Mouse (Mus musculus) frontal cortex, adult 2 months (tissue): ENCODE results near the gene Copa. TPM values are rescaled to one million over a fixed set of nuclear protein-coding genes. Genes with fewer than 3 reads are reported as not detected.

Experiments
- DNase-seq, 2 experiments: peaks; one replicate each; pipeline ENCODE4 v3.0.0; 2022; ENCODE audit warnings: low spot score in 1 of 2; ENCODE audit errors: extremely low spot score in 1 of 2
- polyA plus RNA-seq: library from polyadenylated mRNA; depleted of rRNA; stranded (reverse); fragments of >200 nt; gene quantifications from 2 replicates; pipeline ENCODE4 v1.2.3, GENCODE M21; 2012

Gene Copa
- polyA plus RNA-seq, 1 experiment: 114 TPM

GRCm38 (mm10) chr1:172077981-172078380, 4.3 kb upstream of the Copa start:
- DNase-seq: no peak

GRCm38 (mm10) chr1:172082899-172083445, 643 bp downstream of the Copa start:
- no peak for DNase-seq

GRCm38 (mm10) chr1:172093522-172093921, 11.2 kb downstream of the Copa start:
- DNase-seq: no peak

- no peak for DNase-seq
Measured at GRCm38 (mm10) chr1:172094295-172094694, 12.0 kb downstream of the Copa start.

GRCm38 (mm10) chr1:172095202-172095601, 12.9 kb downstream of the Copa start:
- DNase-seq: no peak

GRCm38 (mm10) chr1:172099325-172100033, 17.1 kb downstream of the Copa start:
- DNase-seq: no peak

DNA sequence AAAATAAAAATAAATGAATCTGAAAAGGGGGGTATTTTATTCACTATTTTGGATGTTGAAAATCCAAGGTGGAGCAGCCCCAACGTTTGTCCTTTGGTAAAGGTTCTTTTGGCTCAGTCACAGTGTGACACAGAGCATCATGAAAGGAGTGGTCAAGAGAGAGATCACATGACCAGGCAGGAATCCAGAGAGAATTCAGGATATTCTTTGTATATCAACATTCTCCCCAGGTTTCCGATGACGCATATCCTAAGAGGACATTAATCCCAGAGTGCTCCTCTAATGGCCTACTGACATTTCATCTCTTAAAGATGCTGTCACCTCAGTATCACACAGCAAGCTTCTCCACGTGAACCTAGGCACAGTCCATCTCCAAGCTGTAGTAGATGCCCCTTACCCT, 21.3 kb downstream of the Copa start:
- DNase-seq: no peak

DNA sequence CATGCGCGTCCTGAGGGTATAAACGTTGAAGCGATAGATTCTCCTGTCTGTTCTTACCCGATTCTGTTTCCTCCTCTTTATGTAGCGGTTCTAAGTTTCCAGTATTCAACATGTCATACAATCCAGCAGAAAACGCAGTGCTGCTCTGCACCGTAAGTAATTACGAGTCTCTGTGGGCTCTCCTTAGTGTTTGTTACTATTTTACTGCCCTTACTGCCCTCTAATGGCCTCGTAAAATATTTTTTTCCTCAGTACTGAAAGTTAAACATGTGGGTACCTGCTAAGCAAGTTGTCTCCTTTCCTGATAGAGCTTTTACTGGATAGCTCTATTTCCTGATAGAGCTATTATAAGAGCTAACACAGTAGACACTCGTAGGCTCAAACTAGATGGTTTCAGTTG, 22.8 kb downstream of the Copa start:
- DNase-seq: no peak

DNA sequence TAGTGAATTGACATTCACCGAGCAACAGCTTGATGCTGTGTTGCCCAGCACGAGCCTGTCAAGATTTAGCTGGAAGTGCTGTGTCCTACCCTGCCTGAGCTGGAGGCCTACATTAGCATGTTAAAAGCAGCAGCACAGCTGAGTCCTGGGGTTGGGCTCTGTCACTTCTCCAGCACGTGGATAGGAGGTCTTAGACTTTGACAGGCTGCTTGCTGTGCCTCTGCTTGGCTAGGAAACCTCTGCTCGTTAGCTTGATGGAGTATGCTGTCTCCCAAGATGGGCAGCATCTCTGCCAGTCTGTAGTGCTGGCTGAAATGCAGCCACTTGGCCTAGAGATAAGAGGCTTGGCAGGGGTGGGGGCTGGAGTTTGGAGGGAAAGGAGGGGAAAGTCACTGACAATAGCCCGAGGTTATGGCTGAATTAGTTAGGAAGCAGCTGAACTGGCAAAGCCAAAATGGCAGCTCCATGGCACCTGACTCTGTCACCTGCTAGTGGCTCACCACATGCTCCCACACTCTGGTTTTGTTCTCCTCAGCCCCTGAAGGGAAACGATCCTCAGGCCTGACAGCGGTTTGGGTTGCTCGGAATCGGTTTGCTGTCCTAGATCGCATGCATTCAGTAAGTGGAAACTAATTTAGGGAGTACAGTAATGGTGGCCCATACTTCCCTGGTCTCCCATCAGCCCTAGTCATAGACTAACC, 25.6 kb downstream of the Copa start:
- DNase-seq: no peak

DNA sequence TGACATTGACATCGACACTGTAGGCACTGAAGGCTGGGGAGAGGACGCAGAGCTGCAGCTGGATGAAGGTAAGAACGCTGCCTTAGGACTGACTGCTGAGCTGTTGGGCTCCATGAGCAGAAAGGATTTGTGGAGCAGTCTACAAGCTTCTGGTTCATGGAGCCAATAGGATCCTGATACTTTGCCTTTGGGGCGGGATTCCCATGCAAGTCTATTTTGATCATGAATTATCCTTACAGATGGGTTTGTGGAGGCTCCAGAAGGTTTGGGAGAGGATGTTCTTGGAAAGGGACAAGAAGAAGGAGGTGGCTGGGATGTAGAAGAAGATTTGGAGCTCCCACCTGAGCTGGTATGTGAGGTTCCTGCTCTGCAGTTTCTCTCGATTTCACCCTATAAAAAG, 34.6 kb downstream of the Copa start:
- DNase-seq: peak in 1 of 2 experiments; percentile 24

DNA sequence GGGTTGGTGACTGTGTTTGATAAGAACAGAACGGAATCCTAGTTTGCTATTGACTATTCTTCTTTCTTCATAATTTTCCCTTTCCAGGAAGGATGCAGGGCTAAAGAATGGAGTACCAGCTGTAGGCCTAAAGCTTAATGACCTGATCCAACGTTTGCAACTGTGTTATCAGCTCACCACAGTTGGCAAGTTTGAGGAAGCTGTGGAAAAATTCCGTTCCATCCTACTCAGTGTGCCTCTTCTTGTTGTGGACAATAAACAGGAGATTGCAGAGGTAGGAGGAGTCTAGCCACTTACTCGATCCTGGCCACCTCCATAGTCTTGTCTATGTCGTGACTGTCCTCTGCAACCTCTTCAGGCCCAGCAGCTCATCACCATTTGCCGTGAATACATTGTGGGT, 36.8 kb downstream of the Copa start:
- DNase-seq: no peak

DNA sequence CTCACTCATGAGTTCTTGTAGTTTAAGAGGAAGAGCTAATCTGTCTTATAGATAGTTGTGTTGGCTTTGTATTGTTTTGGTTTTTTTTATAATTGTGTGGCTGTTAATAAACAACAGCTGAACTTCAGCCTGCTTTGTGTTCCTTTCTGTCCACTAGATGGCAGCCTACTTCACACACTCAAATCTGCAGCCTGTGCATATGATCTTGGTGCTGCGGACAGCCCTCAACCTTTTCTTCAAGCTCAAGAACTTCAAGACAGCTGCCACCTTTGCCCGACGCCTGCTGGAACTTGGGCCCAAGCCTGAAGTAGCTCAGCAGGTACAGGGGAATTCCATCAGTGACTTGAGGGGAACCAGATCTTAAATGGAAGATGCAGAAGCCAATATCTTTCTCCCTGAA, 37.4 kb downstream of the Copa start:
- DNase-seq: peak; percentile 42 to 69

GRCm38 (mm10) chr1:172122671-172123070, 40.3 kb downstream of the Copa start:
- no peak for DNase-seq

- DNase-seq: no peak
Measured at GRCm38 (mm10) chr1:172124572-172124971, 42.2 kb downstream of the Copa start.

GRCm38 (mm10) chr1:172126376-172127347, 44.3 kb downstream of the Copa start, which contains the start of gene Pex19:
Gene Pex19, plus strand, starts transcription at chr1:172126755.
- DNase-seq: peak; percentile 29 to 85

DNA sequence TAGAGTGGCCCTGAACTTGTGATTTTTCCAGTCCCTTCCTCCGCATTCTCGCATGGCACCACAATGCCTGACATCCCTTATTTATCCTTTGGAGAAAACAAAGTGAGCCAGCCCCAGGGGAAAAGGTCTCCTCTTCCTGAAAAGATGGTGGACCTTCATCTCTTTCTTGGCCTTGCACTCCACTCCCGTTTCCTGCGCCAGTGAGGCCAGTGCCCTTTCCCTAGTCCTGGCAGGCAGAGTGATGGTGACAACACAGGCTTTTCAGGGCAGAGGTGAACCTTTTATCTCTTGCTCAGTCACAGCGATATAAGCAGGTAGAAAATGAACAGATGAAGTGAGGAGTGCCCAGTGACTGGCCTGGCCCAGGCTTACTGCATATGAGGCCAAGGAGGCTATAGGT, 45.2 kb downstream of the Copa start:
- DNase-seq: no peak

DNA sequence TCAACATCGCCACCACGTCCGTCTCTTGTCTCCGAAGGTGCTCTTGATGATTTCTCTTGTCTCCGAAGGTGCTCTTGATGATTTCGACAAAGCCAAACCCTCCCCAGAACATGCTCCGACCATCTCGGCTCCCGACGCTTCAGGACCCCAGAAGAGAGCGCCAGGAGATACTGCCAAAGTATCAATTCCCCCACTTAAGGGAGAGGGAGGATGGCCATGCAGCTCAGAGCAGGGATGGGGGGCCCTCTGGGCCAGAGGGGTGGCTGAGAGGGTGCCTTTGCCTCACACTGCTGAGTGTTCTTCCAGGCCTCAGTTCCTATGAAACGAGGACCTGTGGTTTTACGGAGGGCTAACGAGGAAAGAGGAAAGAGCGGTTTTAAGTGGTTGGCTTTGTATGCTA, 46.2 kb downstream of the Copa start:
- no peak for DNase-seq

DNA sequence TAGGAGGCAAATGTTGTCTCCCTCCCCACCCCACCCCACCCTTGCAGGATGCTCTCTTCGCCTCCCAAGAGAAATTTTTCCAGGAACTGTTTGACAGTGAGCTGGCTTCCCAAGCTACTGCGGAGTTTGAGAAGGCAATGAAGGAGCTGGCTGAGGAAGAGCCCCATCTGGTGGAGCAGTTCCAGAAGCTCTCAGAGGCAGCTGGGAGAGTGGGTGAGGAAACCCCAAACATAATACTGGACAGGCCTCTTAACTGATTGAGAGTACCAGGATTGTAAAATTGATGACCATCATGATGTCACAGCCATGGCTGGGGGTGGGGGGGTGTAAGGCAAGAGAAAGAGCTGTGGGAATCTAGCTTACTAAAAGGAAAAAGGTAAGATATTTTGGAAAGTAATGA, 46.8 kb downstream of the Copa start:
- DNase-seq: peak in 1 of 2 experiments; percentile 50

- no peak for DNase-seq
Measured at GRCm38 (mm10) chr1:172129780-172130179, 47.5 kb downstream of the Copa start.

GRCm38 (mm10) chr1:172132319-172132718, 50.0 kb downstream of the Copa start:
- DNase-seq: no peak

- DNase-seq: no peak
Measured at GRCm38 (mm10) chr1:172133535-172133934, 51.2 kb downstream of the Copa start.
